Mouse (Mus musculus) liver, postnatal 0 days (tissue): ENCODE measurements around the gene Tbc1d22a. TPM values are rescaled to one million over a fixed set of nuclear protein-coding genes. Genes with fewer than 3 reads are reported as not detected.

Experiments
- ATAC-seq: fragments of 200-750 bp; cut with Nextera tagmentation; 2 replicates; pipeline ENCODE4 v1.8.0; 2017; ENCODE audit warnings: mild to moderate bottlenecking, moderate library complexity
- DNase-seq: peaks from one replicate; pipeline ENCODE4 v3.0.0-alpha.2; 2016
- H3K27ac ChIP-seq: fragments of 300-500 bp; sonication (generic); 2 replicates; pipeline ENCODE4 v1.5.1; 2014; ENCODE audit warnings: antibody characterized with exemption, moderate library complexity, mild to moderate bottlenecking, low read depth
- H3K27me3 ChIP-seq: fragments of 300-500 bp; sonication (generic); 2 replicates; pipeline ENCODE4 v1.6.1; 2014; ENCODE audit warnings: low read length, control low read depth, mixed read lengths; ENCODE audit not compliant: insufficient read depth
- H3K36me3 ChIP-seq: fragments of 300-500 bp; sonication (generic); replicated peaks from 2 replicates; pipeline ENCODE4 v1.6.1; 2014; ENCODE audit warnings: mild to moderate bottlenecking, control low read depth, low read length, moderate library complexity, mixed read lengths; ENCODE audit not compliant: insufficient read depth
- H3K4me1 ChIP-seq: fragments of 300-500 bp; sonication (generic); 2 replicates; pipeline ENCODE4 v1.6.1; 2014; ENCODE audit warnings: antibody characterized with exemption, mild to moderate bottlenecking, control low read depth; ENCODE audit not compliant: insufficient read depth
- H3K4me2 ChIP-seq: fragments of 300-500 bp; sonication (generic); 2 replicates; pipeline ENCODE4 v1.6.1; 2014; ENCODE audit warnings: low read depth, mild to moderate bottlenecking, low read length, moderate library complexity, mixed read lengths
- H3K4me3 ChIP-seq: fragments of 300-500 bp; sonication (generic); 2 replicates; pipeline ENCODE4 v1.5.1; 2014; ENCODE audit warnings: low read depth, low read length
- H3K9ac ChIP-seq: fragments of 300-500 bp; sonication (generic); replicated peaks from 2 replicates; pipeline ENCODE4 v1.6.1; 2014; ENCODE audit warnings: mild to moderate bottlenecking, moderate library complexity
- H3K9me3 ChIP-seq: fragments of 300-500 bp; sonication (generic); 2 replicates; pipeline ENCODE4 v1.6.1; 2016; ENCODE audit warnings: mild to moderate bottlenecking, control low read depth, low read length, mixed read lengths
- CTCF ChIP-seq: sonication (generic); IDR thresholded peaks from 2 replicates; pipeline ENCODE4 v1.5.1; 2016; ENCODE audit warnings: antibody characterized with exemption, low read depth
- EP300 ChIP-seq: IDR thresholded peaks from 2 replicates; pipeline ENCODE4 v1.6.1; 2016; ENCODE audit warnings: antibody characterized with exemption, low read depth, mild to moderate bottlenecking
- WGBS: fragments of 180-500 bp; shearing (Covaris S2); extraction: QIAGEN DNeasy Blood & Tissue Kit; methylation state at CpG from one replicate; pipeline ENCODE4 v1.1.7; 2014; ENCODE audit not compliant: insufficient replicate concordance; 5-methylcytosine and 5-hydroxymethylcytosine counted together
- polyA plus RNA-seq: library from polyadenylated mRNA; unstranded; fragments of >200 nt; fragmentation: Nextera tagmentation; extraction: Ambion mirVana; gene quantifications from 2 replicates; pipeline ENCODE4 v1.2.1, GENCODE M21; 2015

The Tbc1d22a gene
- polyA plus RNA-seq, 1 experiment from 2014 or later = 6.4 TPM

DNA sequence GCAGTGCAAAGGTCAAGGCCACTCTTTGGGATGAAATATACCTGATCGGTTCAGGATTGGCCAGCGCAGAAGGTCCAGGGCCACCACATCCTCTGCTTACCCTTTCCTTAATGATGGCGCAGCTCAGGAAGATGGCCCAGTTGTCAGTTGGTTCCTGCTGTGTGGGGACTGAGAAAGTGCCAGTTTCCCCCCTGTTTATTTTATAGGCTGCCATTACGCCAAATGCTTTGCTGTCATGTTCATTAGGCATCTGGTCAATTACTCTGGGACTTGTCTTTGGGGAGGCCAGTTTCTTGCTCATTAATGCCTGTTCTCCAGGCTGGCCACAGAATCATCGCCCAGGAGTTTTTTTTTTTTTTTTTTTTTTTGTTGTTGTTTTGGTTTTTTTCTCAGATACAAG, 299.1 kb downstream of the Tbc1d22a start:
- WGBS = 89% methylated on average over 5 of the region's 5 CpGs
- Histone ChIP-seq H3K9ac (no peak overlapping the region), H3K27me3 (no peaks in the 10 kb centered on the region), H3K4me1 (no peaks in the 10 kb centered on the region), H3K9me3 (no peaks in the 10 kb centered on the region), H3K4me3 (no peak overlapping the region), H3K4me2 (no peak overlapping the region), H3K27ac (no peak overlapping the region), H3K36me3 (no peaks in the 10 kb centered on the region)
- TF ChIP-seq CTCF (no peak), EP300 (no peak)
- DNase-seq (no peak), ATAC-seq (no peak)

DNA sequence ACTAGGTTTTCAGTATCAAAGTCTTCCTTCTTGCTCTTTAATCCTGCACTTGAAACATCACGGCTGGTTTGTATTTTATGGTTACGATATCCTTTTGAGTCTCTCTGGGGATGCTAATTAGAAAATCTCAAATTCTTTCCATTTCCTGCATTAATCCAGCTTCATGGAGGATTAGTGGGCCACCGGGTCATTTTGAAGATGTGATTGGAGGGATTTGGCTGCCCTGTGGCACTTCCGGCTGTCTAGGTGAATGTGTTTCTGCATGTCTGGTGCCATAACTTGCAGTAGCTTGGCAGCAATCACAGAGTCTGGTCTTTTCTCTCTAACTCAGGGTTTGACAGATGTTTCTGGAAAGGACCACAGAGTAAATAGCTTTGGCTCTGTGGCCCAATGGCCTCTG, 305.9 kb downstream of the Tbc1d22a start:
- DNase-seq = no peak
- Histone ChIP-seq H3K27ac (no peak overlapping the region), H3K36me3 (no peaks in the 10 kb centered on the region), H3K4me1 (no peaks in the 10 kb centered on the region), H3K9ac (no peak overlapping the region), H3K9me3 (no peaks in the 10 kb centered on the region), H3K4me2 (no peak overlapping the region), H3K27me3 (no peaks in the 10 kb centered on the region), H3K4me3 (no peak overlapping the region)
- no peak for ATAC-seq
- WGBS = 81% methylated on average over 4 of the region's 4 CpGs
- TF ChIP-seq EP300 (no peak), CTCF (no peak)

DNA sequence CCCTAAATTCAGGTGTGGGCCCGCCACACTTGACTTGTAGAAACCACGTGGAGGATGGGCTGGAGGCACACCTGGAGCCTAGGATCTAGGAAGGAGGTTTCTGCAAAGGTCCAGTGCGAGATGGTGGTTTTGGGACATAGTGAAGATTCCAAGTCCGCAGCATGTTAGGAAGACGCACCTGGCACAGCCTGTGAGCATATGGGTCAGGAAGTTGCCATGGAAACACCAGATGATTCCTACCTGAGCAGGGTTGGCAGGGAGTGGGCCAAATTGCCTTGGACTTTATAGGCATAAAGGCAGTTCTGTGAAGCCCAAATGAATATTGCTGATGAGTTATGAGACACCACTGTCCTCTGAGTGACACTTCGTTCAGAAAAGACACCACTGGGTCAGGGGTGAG, 321.1 kb downstream of the Tbc1d22a start:
- Histone ChIP-seq H3K4me1 (no peaks in the 10 kb centered on the region), H3K27me3 (no peaks in the 10 kb centered on the region), H3K27ac (no peak overlapping the region), H3K36me3 (no peaks in the 10 kb centered on the region), H3K4me2 (no peak overlapping the region), H3K9ac (no peak overlapping the region), H3K4me3 (no peak overlapping the region), H3K9me3 (no peaks in the 10 kb centered on the region)
- no peak for DNase-seq
- no peak for ATAC-seq
- 69% methylated on average over 6 of the region's 6 CpGs for WGBS
- TF ChIP-seq CTCF (no peak), EP300 (no peak)

DNA sequence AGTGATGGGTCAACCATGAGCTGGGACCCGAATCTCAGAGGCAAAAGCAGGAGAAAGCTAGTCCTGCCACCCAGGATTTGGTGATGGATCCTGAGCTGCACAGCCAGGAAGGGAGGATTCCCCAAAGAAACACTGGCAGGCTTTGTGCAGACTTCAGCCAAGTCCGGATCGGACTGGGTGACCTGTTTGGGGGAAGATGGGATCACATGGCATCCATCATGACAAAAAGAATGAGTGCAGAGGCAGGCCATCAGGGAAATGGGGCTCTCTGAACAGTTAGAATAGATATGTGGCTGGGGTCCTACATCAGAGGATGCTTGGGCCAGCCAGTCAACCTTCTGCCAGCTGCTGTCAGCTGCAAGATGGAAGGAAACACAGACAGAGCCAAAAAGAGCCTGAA, 328.1 kb downstream of the Tbc1d22a start:
- H3K4me1 ChIP-seq = no peaks in the 10 kb centered on the region
- H3K27ac ChIP-seq = no peak overlapping the region
- no peak for DNase-seq
- no peak overlapping the region for H3K4me2 ChIP-seq
- H3K36me3 ChIP-seq = no peaks in the 10 kb centered on the region
- H3K4me3 ChIP-seq = no peak overlapping the region
- TF ChIP-seq EP300 = no peak
- no peaks in the 10 kb centered on the region for H3K9me3 ChIP-seq
- no peak overlapping the region for H3K9ac ChIP-seq
- 74% methylated on average over 3 of the region's 3 CpGs for WGBS
- H3K27me3 ChIP-seq = no peaks in the 10 kb centered on the region
- no peak for ATAC-seq

DNA sequence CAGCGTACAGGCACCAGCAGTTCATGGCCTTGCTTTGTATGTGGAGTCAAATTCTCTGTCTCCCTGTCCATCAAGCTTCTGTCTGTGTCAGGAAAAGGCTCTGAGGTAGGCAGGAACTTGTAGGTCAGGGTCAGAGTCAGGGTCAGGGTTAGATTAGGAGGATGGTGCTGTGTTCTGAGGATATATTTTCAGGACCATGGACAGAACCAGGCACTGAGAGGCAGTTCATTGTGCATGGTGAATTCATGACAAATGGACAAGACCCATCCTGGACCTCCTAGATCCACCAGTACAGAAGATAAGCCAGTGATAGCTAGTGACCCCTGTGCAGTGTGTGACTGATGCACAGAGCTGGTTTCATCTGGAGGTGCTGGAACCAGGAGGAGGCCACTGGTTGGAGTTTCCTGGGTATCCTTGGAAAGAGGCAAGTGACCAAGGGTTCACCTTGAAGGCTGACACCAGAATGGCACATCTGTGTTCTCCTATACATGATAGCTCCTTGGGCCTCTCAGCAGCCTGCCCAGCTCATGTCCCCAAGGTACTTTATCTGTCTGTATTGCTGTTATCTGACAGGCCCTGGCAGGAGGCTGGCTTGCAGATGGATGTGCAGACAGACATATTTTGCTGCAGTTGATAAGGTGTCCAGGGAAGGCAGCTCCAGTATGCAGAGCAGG, 330.0 kb downstream of the Tbc1d22a start:
- 86% methylated on average over 1 of the region's 1 CpGs for WGBS
- H3K27ac ChIP-seq = no peak overlapping the region
- H3K4me2 ChIP-seq = no peak overlapping the region
- no peak for TF ChIP-seq EP300
- TF ChIP-seq CTCF = no peak
- H3K4me1 ChIP-seq = no peaks in the 10 kb centered on the region
- DNase-seq = no peak
- H3K4me3 ChIP-seq = no peak overlapping the region
- no peak overlapping the region for H3K9ac ChIP-seq
- no peaks in the 10 kb centered on the region for H3K36me3 ChIP-seq
- H3K27me3 ChIP-seq = no peaks in the 10 kb centered on the region
- no peaks in the 10 kb centered on the region for H3K9me3 ChIP-seq
- no peak for ATAC-seq

Other genes starting within 250 kb of the Tbc1d22a start
- gene Celsr1, start 180.7 kb upstream of the Tbc1d22a start, polyA plus RNA-seq = 0.09 and 0.11 TPM in 2 replicates
- 3.2 and 3.7 TPM in 2 replicates for gene Gramd4, start 156.8 kb upstream of the Tbc1d22a start, polyA plus RNA-seq
- 5.5 and 6.1 TPM in 2 replicates for gene Cerk, start 28.3 kb upstream of the Tbc1d22a start, polyA plus RNA-seq